Mouse (Mus musculus) liver, postnatal 0 days (tissue): ENCODE measurements around the gene Serpinb9. TPM values are rescaled to one million over a fixed set of nuclear protein-coding genes. Genes with fewer than 3 reads are reported as not detected.
A peak's percentile ranks its signal among the peaks of the same experiment; 100 is the strongest.

Source experiments
- ATAC-seq: fragments of 200-750 bp; cut with Nextera tagmentation; 2 replicates; pipeline ENCODE4 v1.8.0; 2017; ENCODE audit warnings: mild to moderate bottlenecking, moderate library complexity
- DNase-seq: peaks from one replicate; pipeline ENCODE4 v3.0.0-alpha.2; 2016
- H3K27ac ChIP-seq: fragments of 300-500 bp; sonication (generic); 2 replicates; pipeline ENCODE4 v1.5.1; 2014; ENCODE audit warnings: antibody characterized with exemption, moderate library complexity, mild to moderate bottlenecking, low read depth
- H3K27me3 ChIP-seq: fragments of 300-500 bp; sonication (generic); 2 replicates; pipeline ENCODE4 v1.6.1; 2014; ENCODE audit warnings: low read length, control low read depth, mixed read lengths; ENCODE audit not compliant: insufficient read depth
- H3K36me3 ChIP-seq: fragments of 300-500 bp; sonication (generic); replicated peaks from 2 replicates; pipeline ENCODE4 v1.6.1; 2014; ENCODE audit warnings: mild to moderate bottlenecking, control low read depth, low read length, moderate library complexity, mixed read lengths; ENCODE audit not compliant: insufficient read depth
- H3K4me1 ChIP-seq: fragments of 300-500 bp; sonication (generic); 2 replicates; pipeline ENCODE4 v1.6.1; 2014; ENCODE audit warnings: antibody characterized with exemption, mild to moderate bottlenecking, control low read depth; ENCODE audit not compliant: insufficient read depth
- H3K4me2 ChIP-seq: fragments of 300-500 bp; sonication (generic); 2 replicates; pipeline ENCODE4 v1.6.1; 2014; ENCODE audit warnings: low read depth, mild to moderate bottlenecking, low read length, moderate library complexity, mixed read lengths
- H3K4me3 ChIP-seq: fragments of 300-500 bp; sonication (generic); 2 replicates; pipeline ENCODE4 v1.5.1; 2014; ENCODE audit warnings: low read depth, low read length
- H3K9ac ChIP-seq: fragments of 300-500 bp; sonication (generic); replicated peaks from 2 replicates; pipeline ENCODE4 v1.6.1; 2014; ENCODE audit warnings: mild to moderate bottlenecking, moderate library complexity
- H3K9me3 ChIP-seq: fragments of 300-500 bp; sonication (generic); 2 replicates; pipeline ENCODE4 v1.6.1; 2016; ENCODE audit warnings: mild to moderate bottlenecking, control low read depth, low read length, mixed read lengths
- CTCF ChIP-seq: sonication (generic); IDR thresholded peaks from 2 replicates; pipeline ENCODE4 v1.5.1; 2016; ENCODE audit warnings: antibody characterized with exemption, low read depth
- EP300 ChIP-seq: IDR thresholded peaks from 2 replicates; pipeline ENCODE4 v1.6.1; 2016; ENCODE audit warnings: antibody characterized with exemption, low read depth, mild to moderate bottlenecking
- WGBS: fragments of 180-500 bp; shearing (Covaris S2); extraction: QIAGEN DNeasy Blood & Tissue Kit; methylation state at CpG from one replicate; pipeline ENCODE4 v1.1.7; 2014; ENCODE audit not compliant: insufficient replicate concordance; 5-methylcytosine and 5-hydroxymethylcytosine counted together
- polyA plus RNA-seq: library from polyadenylated mRNA; unstranded; fragments of >200 nt; fragmentation: Nextera tagmentation; extraction: Ambion mirVana; gene quantifications from 2 replicates; pipeline ENCODE4 v1.2.1, GENCODE M21; 2015

Serpinb9 gene
- polyA plus RNA-seq, 1 experiment from 2014 or later = 2.2 TPM

DNA sequence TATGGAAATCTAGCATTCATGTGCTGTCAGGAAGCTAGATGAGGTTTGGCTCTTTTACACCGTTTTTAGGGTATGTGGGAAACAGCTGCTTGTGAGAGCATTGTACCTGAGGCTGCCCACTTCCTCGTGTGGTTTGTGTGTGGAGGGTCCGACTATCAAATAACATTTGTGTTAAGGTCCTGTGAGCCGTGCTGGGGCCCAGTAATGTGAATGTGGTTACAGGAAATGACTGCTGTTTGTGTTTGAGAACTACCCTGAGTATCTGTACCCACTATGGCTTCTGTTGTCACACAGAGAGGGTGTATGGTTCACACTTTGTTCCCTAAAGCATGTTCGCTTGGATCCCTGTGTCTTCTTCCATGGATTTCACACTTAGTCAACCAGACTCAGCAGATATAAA lies 36.9 kb upstream of the Serpinb9 start:
- Histone ChIP-seq H3K27me3 (no peaks in the 10 kb centered on the region), H3K4me1 (peaks cover 41% of the 10 kb centered on the region), H3K36me3 (no peaks in the 10 kb centered on the region; the same call in 1 of the 2 replicates), H3K4me3 (no peak overlapping the region), H3K27ac (peak overlapping the region; percentile 29; the same call in 1 of the 2 replicates), H3K9ac (no peak overlapping the region), H3K4me2 (peak overlapping the region; percentile 79), H3K9me3 (no peaks in the 10 kb centered on the region)
- no peak for ATAC-seq
- TF ChIP-seq EP300 (no peak), CTCF (no peak)
- WGBS = 27% methylated on average over 5 of the region's 5 CpGs
- DNase-seq = no peak

- Histone ChIP-seq H3K4me3 (no peak overlapping the region), H3K27me3 (no peaks in the 10 kb centered on the region), H3K36me3 (no peaks in the 10 kb centered on the region; the same call in 1 of the 2 replicates), H3K4me2 (no peak overlapping the region), H3K27ac (peak overlapping the region; percentile 90; the same call in 1 of the 2 replicates), H3K4me1 (peaks cover 41% of the 10 kb centered on the region), H3K9me3 (no peaks in the 10 kb centered on the region), H3K9ac (no peak overlapping the region)
- no peak for TF ChIP-seq CTCF
- DNase-seq (no peak), ATAC-seq (no peak)
Observed at GRCm38 (mm10) chr13:32967233-32967632, 35.8 kb upstream of the Serpinb9 start.

GRCm38 (mm10) chr13:32968353-32968984 lies 34.6 kb upstream of the Serpinb9 start:
- Histone ChIP-seq H3K27me3 (no peaks in the 10 kb centered on the region), H3K36me3 (no peaks in the 10 kb centered on the region; the same call in 1 of the 2 replicates), H3K4me2 (peak overlapping the region; percentile 70), H3K4me1 (peaks cover 41% of the 10 kb centered on the region), H3K9ac (peak overlapping the region; percentile 60), H3K27ac (peak overlapping the region; percentile 90), H3K9me3 (no peaks in the 10 kb centered on the region), H3K4me3 (peak overlapping the region; percentile 37)
- WGBS = 54% methylated on average over 5 of the region's 5 CpGs
- TF ChIP-seq EP300 (peak; percentile 99), CTCF (no peak)
- DNase-seq (peak; percentile 53), ATAC-seq (peak; percentile 96)

DNA sequence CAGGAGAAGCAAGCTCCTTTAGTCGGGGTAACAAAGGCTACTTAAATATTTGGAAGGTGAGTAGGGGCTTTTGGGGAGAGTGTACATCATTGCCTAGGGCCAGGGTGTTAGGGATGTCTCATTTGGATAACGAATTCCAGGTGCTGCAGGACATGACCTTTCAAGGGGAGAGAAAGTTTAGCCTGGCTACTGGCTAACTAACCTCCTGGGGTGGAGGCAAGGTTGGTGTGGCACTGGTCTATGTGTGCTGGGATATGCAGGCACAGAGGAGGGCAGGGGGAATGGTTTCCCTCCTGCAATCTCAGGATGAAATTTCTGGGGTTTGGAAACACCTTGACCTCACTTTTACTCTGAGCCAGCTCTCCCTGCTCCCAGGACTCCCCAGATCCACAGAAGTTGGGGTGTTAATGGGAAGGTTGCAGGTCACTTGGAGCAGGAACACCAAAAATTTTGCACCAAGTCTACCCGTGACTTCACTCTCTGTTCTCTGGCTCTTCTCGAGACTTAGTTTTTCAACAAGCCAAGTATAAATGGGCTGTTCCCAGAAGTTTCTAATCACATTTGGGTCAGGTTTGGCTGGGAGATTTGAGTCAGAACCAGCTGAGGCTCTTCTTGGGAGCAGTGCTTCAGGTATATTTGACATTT lies 33.9 kb upstream of the Serpinb9 start:
- Histone ChIP-seq H3K27ac (peak overlapping the region; percentile 90), H3K4me1 (peaks cover 41% of the 10 kb centered on the region), H3K9me3 (no peaks in the 10 kb centered on the region), H3K4me2 (peak overlapping the region; percentile 70), H3K27me3 (no peaks in the 10 kb centered on the region), H3K36me3 (no peaks in the 10 kb centered on the region; the same call in 1 of the 2 replicates), H3K9ac (peak overlapping the region; percentile 60), H3K4me3 (peak overlapping the region; percentile 37)
- no peak for TF ChIP-seq EP300
- no peak for TF ChIP-seq CTCF
- peak; percentile 73 for ATAC-seq
- DNase-seq = peak; percentile 16
- 54% methylated on average over 4 of the region's 4 CpGs for WGBS

- Histone ChIP-seq H3K36me3 (no peaks in the 10 kb centered on the region; the same call in 1 of the 2 replicates), H3K4me2 (peak overlapping the region; percentile 70), H3K4me1 (peaks cover 40% of the 10 kb centered on the region), H3K9ac (no peak overlapping the region; the same call in 1 of the 2 replicates), H3K27me3 (no peaks in the 10 kb centered on the region), H3K27ac (peak overlapping the region; percentile 90), H3K9me3 (no peaks in the 10 kb centered on the region), H3K4me3 (0 out of 2 replicates have a peak overlapping the region, but pooled peaks have one; percentile 37)
- TF ChIP-seq CTCF (no peak), EP300 (no peak)
- DNase-seq (no peak), ATAC-seq (peak; percentile 35)
- WGBS = 58% methylated on average over 1 of the region's 1 CpGs
Observed at GRCm38 (mm10) chr13:32969641-32970040, 33.4 kb upstream of the Serpinb9 start.

GRCm38 (mm10) chr13:32970776-32971175 lies 32.3 kb upstream of the Serpinb9 start:
- no peak overlapping the region; the same call in 1 of the 2 replicates for H3K27ac ChIP-seq
- H3K4me1 ChIP-seq = peaks cover 31% of the 10 kb centered on the region
- 80% methylated on average over 3 of the region's 3 CpGs for WGBS
- ATAC-seq = no peak
- no peaks in the 10 kb centered on the region; the same call in 1 of the 2 replicates for H3K36me3 ChIP-seq
- no peaks in the 10 kb centered on the region for H3K27me3 ChIP-seq
- no peak overlapping the region for H3K9ac ChIP-seq
- H3K4me3 ChIP-seq = no peak overlapping the region
- H3K4me2 ChIP-seq = 0 out of 2 replicates have a peak overlapping the region, but pooled peaks have one; percentile 70
- H3K9me3 ChIP-seq = no peaks in the 10 kb centered on the region
- TF ChIP-seq CTCF = no peak
- TF ChIP-seq EP300 = no peak
- DNase-seq = no peak
